Mouse (Mus musculus) spleen, postnatal 4 days (tissue): ENCODE measurements at regions not wholly inside any gene's neighbourhood (a gene's known extent, or its start where the extent isn't known, plus 50 kb on each side); places are given as distances from the start of the nearest gene placed in this dataset.

Source experiments
- DNase-seq, 2 experiments: peaks; one replicate each; pipeline ENCODE4 v3.0.0; 2022; ENCODE audit warnings: low spot score in 2 of 2

GRCm38 (mm10) chr9:30284562-30285323, 142.2 kb upstream of the Snx19 start:
- DNase-seq: no peak

- no peak for DNase-seq
These were observed 141.6 kb upstream of the Snx19 start for GRCm38 (mm10) chr9:30285324-30285599.

- DNase-seq: no peak
These were observed 127.1 kb upstream of the Snx19 start for GRCm38 (mm10) chr9:30299844-30300243.

- DNase-seq: no peak
These were observed 118.6 kb upstream of the Snx19 start for GRCm38 (mm10) chr9:30308281-30308680.

- no peak for DNase-seq
These were observed 113.5 kb upstream of the Snx19 start for GRCm38 (mm10) chr9:30313360-30313759.

GRCm38 (mm10) chr9:30314355-30315171, 112.3 kb upstream of the Snx19 start:
- DNase-seq: no peak

GRCm38 (mm10) chr9:30315172-30315644, 111.7 kb upstream of the Snx19 start:
- DNase-seq: no peak

- DNase-seq: no peak
These were observed 82.0 kb upstream of the Snx19 start for GRCm38 (mm10) chr9:30344866-30345265.

GRCm38 (mm10) chr9:30353965-30354364, 72.9 kb upstream of the Snx19 start:
- no peak for DNase-seq

GRCm38 (mm10) chr9:30355642-30356041, 71.3 kb upstream of the Snx19 start:
- DNase-seq: no peak

- DNase-seq: no peak
These were observed 57.1 kb upstream of the Snx19 start for GRCm38 (mm10) chr9:30369554-30370440.

- no peak for DNase-seq
These were observed 56.1 kb upstream of the Snx19 start for GRCm38 (mm10) chr9:30370789-30371188.

GRCm38 (mm10) chr9:30376908-30377307, 50.0 kb upstream of the Snx19 start:
- no peak for DNase-seq
